Mouse (Mus musculus): ENCODE results near the gene Cyth1. TPM values are rescaled to one million over a fixed set of nuclear protein-coding genes. Genes with fewer than 3 reads are reported as not detected.

Cyth1 gene
- total and polyA plus RNA-seq, 3 experiments: 49.7 to 108 (median 79.7) TPM

DNA sequence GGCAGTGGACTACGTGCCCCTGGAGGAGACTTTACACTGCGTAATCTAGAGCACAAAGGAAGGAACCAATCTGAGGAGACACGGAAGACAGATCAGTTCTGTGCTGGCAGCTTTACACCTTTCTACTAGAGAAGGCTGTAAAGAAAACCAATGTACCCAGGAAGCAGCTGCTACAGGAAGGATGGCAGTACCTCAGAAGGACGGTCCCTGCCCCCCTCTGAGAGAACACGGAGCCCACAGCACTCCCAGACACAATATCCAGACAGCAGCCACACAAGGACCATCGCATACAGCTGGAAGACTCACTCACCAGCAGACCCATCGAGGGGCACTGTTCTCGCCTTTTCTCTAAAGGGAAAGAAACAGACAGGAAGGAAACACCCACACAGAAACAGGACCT lies 11.7 kb upstream of the Cyth1 start:
- Histone ChIP-seq H3K27me3 (replicated peaks) (no peaks in the 10 kb centered on the region), H3K9me3 (replicated peaks; ENCODE audit: low read length) (no peaks in the 10 kb centered on the region), H3K4me2 (ENCODE audit: insufficient read depth, low read depth, poor library complexity, severe bottlenecking) (no peak overlapping the region), H3K4me1 (ENCODE audit: control insufficient read depth in 1 of 2, insufficient read depth in 2 of 2) (peaks cover 0 to 26% of the 10 kb centered on the region in 2 experiments; a peak in 3 of 4 replicates), H3K27ac (ENCODE audit: insufficient read depth, low read depth) (no peak overlapping the region), H3K79me2 (replicated peaks; ENCODE audit: control insufficient read depth, extremely low read depth, insufficient read depth, poor library complexity, severe bottlenecking) (no peaks in the 10 kb centered on the region), H3K4me3 (replicated peaks in 1 of 3; ENCODE audit: low read depth in 2 of 3, low read length in 2 of 3, poor library complexity in 1 of 3) (no peak overlapping the region), H3K9ac (ENCODE audit: insufficient read depth, low read depth) (no peak overlapping the region), H3K36me3 (replicated peaks in 1 of 2; ENCODE audit: control insufficient read depth in 1 of 2, insufficient read depth in 1 of 2, low read length in 1 of 2) (peaks cover 87 to 92% of the 10 kb centered on the region in 2 experiments)
- DNase-seq (ENCODE audit: extremely low read depth): no peak
- dilution Hi-C loops (cut with MboI; ENCODE audit: extremely low pct_ligation_motif_present, extremely low pct_unique_long_range_greater_than_20kb, low sequenced_read_pairs) (no loop called here), in situ Hi-C loops (cut with MboI; ENCODE audit: low pct_ligation_motif_present, low pct_unique_long_range_greater_than_20kb, low sequenced_read_pairs) (no loop called here)
- TF ChIP-seq GABPA (IDR thresholded peaks at IDR 0.05; ENCODE audit: insufficient replicate concordance, low read depth, low read length): no peak
- TF ChIP-seq MEF2A (IDR thresholded peaks at IDR 0.05; ENCODE audit: borderline replicate concordance, low read depth, low read length): no peak
- no peak for TF ChIP-seq EP300 (IDR thresholded peaks at IDR 0.05; ENCODE audit: low read length)
- no peak for TF ChIP-seq MXI1 (IDR thresholded peaks at IDR 0.05; ENCODE audit: low read depth, low read length)
- TF ChIP-seq MAZ (IDR thresholded peaks at IDR 0.05; ENCODE audit: low read depth, low read length): no peak
- no peak for TF ChIP-seq UBTF (IDR thresholded peaks at IDR 0.05; ENCODE audit: low read depth, low read length)
- no peak for TF ChIP-seq POLR2AphosphoS2 (IDR thresholded peaks at IDR 0.05; ENCODE audit: low read depth, low read length)
- no peak for TF ChIP-seq CHD1 (IDR thresholded peaks at IDR 0.05; ENCODE audit: low read depth, low read length)
- TF ChIP-seq ZMIZ1 (IDR thresholded peaks at IDR 0.05; ENCODE audit: low read depth, low read length): no peak
- TF ChIP-seq RCOR1 (conservative IDR thresholded peaks at IDR 0.05; ENCODE audit: low read depth, low read length): no peak
- TF ChIP-seq ETS1 (conservative IDR thresholded peaks at IDR 0.05; ENCODE audit: low read depth, low read length): no peak
- no peak for TF ChIP-seq ZNF384 (IDR thresholded peaks at IDR 0.05; ENCODE audit: low read depth, low read length)
- TF ChIP-seq TCF12 (IDR thresholded peaks at IDR 0.05; ENCODE audit: low read depth, low read length): no peak
- TF ChIP-seq SIN3A (IDR thresholded peaks at IDR 0.05; ENCODE audit: low read length): no peak
- no peak for TF ChIP-seq CTCF (conservative IDR thresholded peaks at IDR 0.05 in 1 of 2, IDR thresholded peaks at IDR 0.05 in 1 of 2; ENCODE audit: low read depth in 2 of 2, low read length in 2 of 2)
- no peak for TF ChIP-seq USF1 (IDR thresholded peaks at IDR 0.05; ENCODE audit: low read depth, low read length)
- no peak for TF ChIP-seq BHLHE40 (IDR thresholded peaks at IDR 0.05; ENCODE audit: low read depth, low read length)
- TF ChIP-seq E2F4 (IDR thresholded peaks at IDR 0.05; ENCODE audit: insufficient replicate concordance, low read depth, low read length): no peak

DNA sequence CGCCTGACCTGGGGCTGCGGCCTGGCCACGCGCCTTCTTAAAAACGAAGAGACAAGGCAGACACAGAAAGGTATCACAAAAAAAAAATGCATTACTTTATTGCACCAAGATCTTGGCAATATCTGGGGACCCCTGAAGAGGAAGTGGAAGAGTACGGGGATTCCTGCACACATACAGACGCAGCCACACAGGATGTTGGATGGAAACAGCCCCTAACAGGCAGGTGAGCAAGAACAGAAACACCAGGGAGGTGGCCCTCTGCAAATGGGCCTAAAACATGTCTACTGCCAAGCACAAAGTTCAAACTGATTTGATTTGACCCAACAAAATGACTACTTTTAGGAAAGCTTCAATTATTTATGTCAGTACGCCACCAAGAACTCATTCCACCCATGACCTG lies 11.2 kb upstream of the Cyth1 start:
- Histone ChIP-seq H3K4me3 (replicated peaks in 1 of 3; ENCODE audit: low read depth in 2 of 3, low read length in 2 of 3, poor library complexity in 1 of 3) (no peak overlapping the region), H3K27ac (ENCODE audit: insufficient read depth, low read depth) (no peak overlapping the region), H3K36me3 (replicated peaks in 1 of 2; ENCODE audit: control insufficient read depth in 1 of 2, insufficient read depth in 1 of 2, low read length in 1 of 2) (peaks cover 82 to 91% of the 10 kb centered on the region in 2 experiments), H3K4me2 (ENCODE audit: insufficient read depth, low read depth, poor library complexity, severe bottlenecking) (no peak overlapping the region), H3K9ac (ENCODE audit: insufficient read depth, low read depth) (no peak overlapping the region), H3K27me3 (replicated peaks) (no peaks in the 10 kb centered on the region), H3K4me1 (ENCODE audit: control insufficient read depth in 1 of 2, insufficient read depth in 2 of 2) (peaks cover 2 to 30% of the 10 kb centered on the region in 2 experiments), H3K9me3 (replicated peaks; ENCODE audit: low read length) (no peaks in the 10 kb centered on the region), H3K79me2 (replicated peaks; ENCODE audit: control insufficient read depth, extremely low read depth, insufficient read depth, poor library complexity, severe bottlenecking) (no peaks in the 10 kb centered on the region)
- in situ Hi-C loops (cut with MboI; ENCODE audit: low pct_ligation_motif_present, low pct_unique_long_range_greater_than_20kb, low sequenced_read_pairs): no loop called here
- no peak for DNase-seq (ENCODE audit: extremely low read depth)
- dilution Hi-C loops (cut with MboI; ENCODE audit: extremely low pct_ligation_motif_present, extremely low pct_unique_long_range_greater_than_20kb, low sequenced_read_pairs): no loop called here
- TF ChIP-seq CHD2 (IDR thresholded peaks at IDR 0.05; ENCODE audit: low read length) (no peak), POLR2AphosphoS2 (IDR thresholded peaks at IDR 0.05; ENCODE audit: low read depth, low read length) (no peak), ZMIZ1 (IDR thresholded peaks at IDR 0.05; ENCODE audit: low read depth, low read length) (no peak), CTCF (conservative IDR thresholded peaks at IDR 0.05 in 1 of 2, IDR thresholded peaks at IDR 0.05 in 1 of 2; ENCODE audit: low read depth in 2 of 2, low read length in 2 of 2) (no peak), HCFC1 (IDR thresholded peaks at IDR 0.05; ENCODE audit: low read depth, low read length) (no peak), ZNF384 (IDR thresholded peaks at IDR 0.05; ENCODE audit: low read depth, low read length) (no peak), MAX (IDR thresholded peaks at IDR 0.05; ENCODE audit: low read length) (no peak), ZKSCAN1 (IDR thresholded peaks at IDR 0.05; ENCODE audit: borderline replicate concordance, low read depth, low read length) (no peak), MEF2A (IDR thresholded peaks at IDR 0.05; ENCODE audit: borderline replicate concordance, low read depth, low read length) (no peak), SMC3 (IDR thresholded peaks at IDR 0.05; ENCODE audit: low read depth, low read length) (no peak), NRF1 (IDR thresholded peaks at IDR 0.05; ENCODE audit: low read depth, low read length) (no peak), E2F4 (IDR thresholded peaks at IDR 0.05; ENCODE audit: insufficient replicate concordance, low read depth, low read length) (no peak), JUND (conservative IDR thresholded peaks at IDR 0.05; ENCODE audit: low read depth, low read length) (no peak), MYC (IDR thresholded peaks at IDR 0.05; ENCODE audit: low read depth, low read length) (no peak), ZC3H11A (IDR thresholded peaks at IDR 0.05; ENCODE audit: low read depth, low read length) (no peak)
